Mouse (Mus musculus) kidney, adult 2 months (tissue): Measurements from ENCODE around the gene Synj1.

Experiments used
- CTCF ChIP-seq: fragments of 200-500 bp; conservative IDR thresholded peaks from 2 replicates; pipeline ENCODE4 v1.5.1; 2011; ENCODE audit warnings: low read depth, mild to moderate bottlenecking, control low read depth, low read length, moderate library complexity, mixed read lengths; ENCODE audit not compliant: insufficient read depth, insufficient read length
- POLR2A ChIP-seq: fragments of 200-500 bp; IDR thresholded peaks from one replicate; pipeline ENCODE4 v1.6.1; 2011; ENCODE audit warnings: low read depth, low read length, control low read depth

GRCm38 (mm10) chr16:91004915-91005538 lies 6.1 kb downstream of the Synj1 start:
- TF ChIP-seq CTCF (no peak), POLR2A (no peak)
